Mouse (Mus musculus) limb, embryonic 14.5 days (tissue): ENCODE results near the gene Alk. TPM values are rescaled to one million over a fixed set of nuclear protein-coding genes. Genes with fewer than 3 reads are reported as not detected.

ENCODE experiments used
- ATAC-seq: fragments of 200-750 bp; cut with Nextera tagmentation; 2 replicates; pipeline ENCODE4 v1.8.0; 2017; ENCODE audit warnings: low read depth, moderate number of reproducible peaks, moderate TSS enrichment; ENCODE audit not compliant: low FRiP score
- DNase-seq: peaks from one replicate; pipeline ENCODE4 v3.0.0-alpha.2; 2015; ENCODE audit warnings: low spot score
- H3K27ac ChIP-seq: fragments of 300-500 bp; sonication (generic); replicated peaks from 2 replicates; pipeline ENCODE4 v1.5.1; 2014; ENCODE audit warnings: low read depth, mild to moderate bottlenecking, low read length, moderate library complexity, mixed read lengths
- H3K27me3 ChIP-seq: fragments of 300-500 bp; sonication (generic); 2 replicates; pipeline ENCODE4 v1.6.1; 2014; ENCODE audit warnings: low read length, mixed read lengths; ENCODE audit not compliant: control insufficient read depth, insufficient read depth
- H3K36me3 ChIP-seq: fragments of 300-500 bp; sonication (generic); 2 replicates; pipeline ENCODE4 v1.6.1; 2014; ENCODE audit warnings: mild to moderate bottlenecking, low read length, moderate library complexity, mixed read lengths; ENCODE audit not compliant: control insufficient read depth, insufficient read depth
- H3K4me1 ChIP-seq: fragments of 300-500 bp; sonication (generic); 2 replicates; pipeline ENCODE4 v1.6.1; 2014; ENCODE audit warnings: antibody characterized with exemption, low read length, mixed read lengths; ENCODE audit not compliant: control insufficient read depth, insufficient read depth
- H3K4me2 ChIP-seq: fragments of 300-500 bp; sonication (generic); replicated peaks from 2 replicates; pipeline ENCODE4 v1.6.1; 2014; ENCODE audit warnings: low read depth, mild to moderate bottlenecking, low read length, moderate library complexity; ENCODE audit not compliant: severe bottlenecking
- H3K4me3 ChIP-seq: fragments of 300-500 bp; sonication (generic); replicated peaks from 2 replicates; pipeline ENCODE4 v1.5.1; 2014; ENCODE audit warnings: low read length
- H3K9ac ChIP-seq: fragments of 300-500 bp; sonication (generic); 2 replicates; pipeline ENCODE4 v1.6.1; 2014; ENCODE audit warnings: mild to moderate bottlenecking, low read depth, low read length, moderate library complexity; ENCODE audit not compliant: severe bottlenecking
- H3K9me3 ChIP-seq: fragments of 300-500 bp; sonication (generic); 2 replicates; pipeline ENCODE4 v1.6.1; 2016; ENCODE audit warnings: low read length; ENCODE audit not compliant: control insufficient read depth
- POLR2A ChIP-seq: fragments of 200-500 bp; IDR thresholded peaks from 2 replicates; pipeline ENCODE4 v1.8.0; 2012; ENCODE audit warnings: inconsistent platforms, mild to moderate bottlenecking, moderate library complexity, borderline replicate concordance; ENCODE audit not compliant: insufficient read depth, insufficient read length; ENCODE audit errors: extremely low read depth
- WGBS: fragments of 180-500 bp; shearing (Covaris S2); extraction: QIAGEN DNeasy Blood & Tissue Kit; methylation state at CpG from one replicate; pipeline ENCODE4 v1.1.7; 2014; 5-methylcytosine and 5-hydroxymethylcytosine counted together
- polyA plus RNA-seq, 2 experiments: library from polyadenylated mRNA; depleted of rRNA in 1 of 2; stranded (reverse) in 1 of 2; unstranded in 1 of 2; fragments of >200 nt; fragmentation: Nextera tagmentation in 1 of 2; extraction: Ambion mirVana in 1 of 2; gene quantifications; 2 replicates each; pipeline versions ENCODE4 v1.2.1 to v1.2.3; 2012 to 2014

Alk gene
- polyA plus RNA-seq, 2 experiments: 0.43 to 0.45 TPM

- H3K27me3 ChIP-seq: no peaks in the 10 kb centered on the region
- H3K9me3 ChIP-seq: no peaks in the 10 kb centered on the region
- 81% methylated on average over 4 of the region's 4 CpGs for WGBS
- H3K9ac ChIP-seq: no peak overlapping the region
- no peak overlapping the region for H3K4me3 ChIP-seq
- no peak for TF ChIP-seq POLR2A
- no peaks in the 10 kb centered on the region for H3K36me3 ChIP-seq
- no peak overlapping the region for H3K4me2 ChIP-seq
- H3K4me1 ChIP-seq: no peaks in the 10 kb centered on the region
- DNase-seq (no peak), ATAC-seq (no peak)
- no peak overlapping the region for H3K27ac ChIP-seq
Observed at GRCm38 (mm10) chr17:72325941-72326340, 278.5 kb downstream of the Alk start.

DNA sequence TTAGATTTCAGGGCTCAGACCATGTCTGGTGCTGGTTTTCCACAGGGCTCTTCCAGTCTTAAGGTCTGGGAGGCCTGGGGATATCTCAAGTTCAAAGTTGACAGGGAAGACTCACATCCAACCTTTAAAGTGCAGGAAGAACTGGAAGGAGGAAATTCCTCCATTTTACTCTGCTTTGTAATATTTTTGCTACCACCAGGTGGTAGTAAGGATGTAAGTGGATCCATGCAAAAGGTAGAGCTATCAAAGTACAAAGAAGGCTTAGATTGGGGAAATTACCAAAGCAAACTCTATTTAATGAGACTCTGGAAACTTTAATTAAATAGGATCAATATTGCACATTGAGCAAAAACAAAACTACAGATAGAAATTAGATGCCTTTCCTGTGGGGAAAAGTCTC lies 284.9 kb downstream of the Alk start:
- no peak overlapping the region for H3K9ac ChIP-seq
- H3K27me3 ChIP-seq: no peaks in the 10 kb centered on the region
- DNase-seq (no peak), ATAC-seq (no peak)
- H3K4me3 ChIP-seq: no peak overlapping the region
- no peak for TF ChIP-seq POLR2A
- H3K9me3 ChIP-seq: no peaks in the 10 kb centered on the region
- no peak overlapping the region for H3K27ac ChIP-seq
- H3K4me1 ChIP-seq: no peaks in the 10 kb centered on the region
- no peak overlapping the region for H3K4me2 ChIP-seq
- H3K36me3 ChIP-seq: no peaks in the 10 kb centered on the region

DNA sequence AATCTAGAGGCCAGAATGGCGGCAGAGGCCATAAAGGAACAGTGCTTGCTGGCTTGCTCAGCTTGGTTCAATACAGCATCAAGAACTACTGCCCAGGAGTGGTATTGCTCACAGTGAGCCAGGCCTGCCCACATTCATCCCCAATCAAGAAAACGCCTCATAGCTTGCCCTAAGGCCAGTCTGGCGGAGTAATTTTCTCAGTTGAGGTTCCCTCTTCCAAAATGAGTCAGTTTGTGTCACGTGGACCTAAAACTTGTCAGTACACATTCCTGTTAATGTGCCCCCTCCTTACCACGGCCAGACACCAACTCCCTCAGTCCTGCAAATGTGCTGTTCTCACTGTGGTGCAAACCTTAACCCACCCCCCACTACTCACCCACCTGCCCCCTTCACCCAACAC lies 304.8 kb downstream of the Alk start:
- no peak for ATAC-seq
- DNase-seq: no peak
- no peak for TF ChIP-seq POLR2A
- WGBS: 81% methylated on average over 5 of the region's 5 CpGs
- Histone ChIP-seq H3K4me2 (no peak overlapping the region), H3K9me3 (no peaks in the 10 kb centered on the region), H3K27ac (no peak overlapping the region), H3K27me3 (no peaks in the 10 kb centered on the region), H3K4me3 (no peak overlapping the region), H3K4me1 (0 out of 2 replicates have a peak, but pooled peaks cover 3% of the 10 kb centered on the region), H3K9ac (no peak overlapping the region), H3K36me3 (no peaks in the 10 kb centered on the region)

DNA sequence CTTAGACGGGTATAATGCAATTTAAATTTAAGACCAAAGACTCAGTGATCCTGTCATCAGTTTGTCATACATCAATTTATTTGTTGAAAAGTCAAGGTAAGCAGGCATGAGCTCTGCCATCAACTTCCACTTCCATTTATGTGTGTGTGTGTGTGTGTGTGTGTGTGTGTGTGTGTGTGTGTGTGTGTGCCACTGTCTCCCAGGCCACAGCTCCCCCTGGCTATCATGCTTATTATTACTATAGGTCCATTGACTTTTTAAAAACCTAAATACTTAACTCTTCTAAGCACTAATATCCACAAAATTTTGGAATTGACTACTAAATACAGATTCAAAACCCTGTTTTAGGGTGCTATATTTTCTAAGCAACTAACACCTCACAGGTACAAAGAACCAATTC lies 308.1 kb downstream of the Alk start:
- no peaks in the 10 kb centered on the region for H3K27me3 ChIP-seq
- H3K4me3 ChIP-seq: no peak overlapping the region
- DNase-seq (no peak), ATAC-seq (no peak)
- TF ChIP-seq POLR2A: no peak
- no peaks in the 10 kb centered on the region for H3K9me3 ChIP-seq
- 79% methylated on average over 1 of the region's 1 CpGs for WGBS
- H3K4me1 ChIP-seq: no peaks in the 10 kb centered on the region
- H3K4me2 ChIP-seq: no peak overlapping the region
- H3K9ac ChIP-seq: no peak overlapping the region
- H3K36me3 ChIP-seq: no peaks in the 10 kb centered on the region
- H3K27ac ChIP-seq: no peak overlapping the region

DNA sequence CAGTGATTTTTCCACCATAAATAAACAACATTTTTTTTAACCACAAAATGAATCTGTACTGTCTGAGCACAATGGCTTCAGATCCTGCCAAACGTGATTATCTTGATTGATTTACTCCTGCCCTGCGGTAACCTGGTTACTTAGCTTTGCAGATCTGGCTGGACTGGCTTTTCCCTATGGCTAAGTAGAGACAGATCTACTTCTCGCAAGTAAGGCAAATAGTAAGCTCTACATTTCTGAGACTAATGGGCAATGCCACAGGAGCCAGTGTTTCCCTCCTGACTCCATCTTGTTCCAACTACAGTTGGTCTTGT lies 311.2 kb downstream of the Alk start:
- Histone ChIP-seq H3K9ac (no peak overlapping the region), H3K36me3 (no peaks in the 10 kb centered on the region), H3K4me3 (no peak overlapping the region), H3K9me3 (no peaks in the 10 kb centered on the region), H3K4me1 (no peaks in the 10 kb centered on the region), H3K4me2 (no peak overlapping the region), H3K27me3 (no peaks in the 10 kb centered on the region), H3K27ac (no peak overlapping the region)
- TF ChIP-seq POLR2A: no peak
- DNase-seq (no peak), ATAC-seq (no peak)
- 56% methylated on average over 3 of the region's 3 CpGs for WGBS

GRCm38 (mm10) chr17:72292444-72293266 lies 311.8 kb downstream of the Alk start:
- 68% methylated on average over 6 of the region's 6 CpGs for WGBS
- H3K4me1 ChIP-seq: no peaks in the 10 kb centered on the region
- H3K4me2 ChIP-seq: no peak overlapping the region
- H3K9ac ChIP-seq: no peak overlapping the region
- H3K9me3 ChIP-seq: no peaks in the 10 kb centered on the region
- TF ChIP-seq POLR2A: no peak
- DNase-seq (no peak), ATAC-seq (no peak)
- no peak overlapping the region for H3K27ac ChIP-seq
- H3K36me3 ChIP-seq: no peaks in the 10 kb centered on the region
- H3K27me3 ChIP-seq: no peaks in the 10 kb centered on the region
- no peak overlapping the region for H3K4me3 ChIP-seq
